Mouse (Mus musculus): ENCODE results near the gene Fasl.
A peak's percentile ranks its signal among the peaks of the same experiment; 100 is the strongest.

The Fasl gene

DNA sequence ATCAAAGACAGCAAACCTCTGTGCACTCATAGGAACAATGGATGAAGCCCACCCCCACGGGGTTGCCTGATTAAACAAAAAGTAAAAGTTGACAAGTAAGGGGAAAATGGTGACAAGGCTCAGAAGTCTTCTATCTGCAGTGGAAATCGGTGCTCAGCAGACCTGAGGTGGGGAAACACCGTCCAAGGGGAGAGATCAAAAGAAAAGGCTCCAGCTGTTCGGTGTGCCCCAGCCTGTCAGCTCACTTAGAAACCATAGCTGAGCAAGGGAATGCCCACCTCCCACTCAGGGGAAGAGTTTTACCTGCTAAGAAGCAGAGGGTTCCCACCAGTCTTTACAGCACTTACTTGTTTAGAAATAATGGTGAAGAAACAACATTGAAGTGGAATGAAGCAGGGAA, 26.7 kb downstream of the Fasl start:
- peak; percentile 82 for DNase-seq (ENCODE audit: low read depth, low spot score)

DNA sequence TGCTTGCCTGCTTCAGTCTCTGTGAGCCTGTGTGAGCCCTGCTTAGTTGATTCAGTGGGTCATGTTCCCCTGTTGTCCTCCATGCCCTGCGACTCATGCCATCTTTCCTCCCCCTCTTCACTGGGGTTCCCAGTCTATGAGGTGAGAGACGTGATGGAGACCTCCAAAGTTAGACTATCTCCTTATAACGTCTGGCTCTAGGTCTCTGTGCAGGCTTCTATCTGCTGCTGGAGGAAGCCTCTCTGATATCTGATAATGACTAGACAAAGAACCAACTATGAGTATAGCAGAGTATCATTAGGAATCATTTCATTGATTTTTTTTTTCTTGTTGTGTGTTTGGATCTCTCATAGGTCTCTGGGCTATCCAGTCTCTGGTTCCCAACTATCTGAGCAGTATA, 31.7 kb downstream of the Fasl start:
- no peak for DNase-seq (ENCODE audit: low read depth, low spot score)

DNA sequence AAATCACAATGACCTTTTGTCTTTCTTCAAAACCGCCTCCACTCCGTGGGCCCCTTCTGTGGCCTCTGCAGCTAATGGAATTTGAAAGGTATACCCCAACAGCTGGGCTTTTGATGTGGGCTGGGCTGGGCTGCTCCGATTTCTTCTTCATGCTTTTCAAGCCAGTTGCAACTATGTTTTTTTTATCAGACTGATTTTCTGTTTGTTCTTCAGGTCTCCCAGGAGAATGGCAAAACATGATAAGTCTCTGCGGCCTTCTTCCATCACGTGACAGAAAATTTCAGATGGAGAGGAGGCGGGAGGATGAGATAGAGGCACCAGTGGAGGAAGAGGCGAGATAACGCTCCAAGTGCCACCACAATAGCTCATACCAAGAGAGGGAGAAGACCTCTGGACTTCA, 37.0 kb downstream of the Fasl start:
- peak; percentile 52 for DNase-seq (ENCODE audit: low read depth, low spot score)

DNA sequence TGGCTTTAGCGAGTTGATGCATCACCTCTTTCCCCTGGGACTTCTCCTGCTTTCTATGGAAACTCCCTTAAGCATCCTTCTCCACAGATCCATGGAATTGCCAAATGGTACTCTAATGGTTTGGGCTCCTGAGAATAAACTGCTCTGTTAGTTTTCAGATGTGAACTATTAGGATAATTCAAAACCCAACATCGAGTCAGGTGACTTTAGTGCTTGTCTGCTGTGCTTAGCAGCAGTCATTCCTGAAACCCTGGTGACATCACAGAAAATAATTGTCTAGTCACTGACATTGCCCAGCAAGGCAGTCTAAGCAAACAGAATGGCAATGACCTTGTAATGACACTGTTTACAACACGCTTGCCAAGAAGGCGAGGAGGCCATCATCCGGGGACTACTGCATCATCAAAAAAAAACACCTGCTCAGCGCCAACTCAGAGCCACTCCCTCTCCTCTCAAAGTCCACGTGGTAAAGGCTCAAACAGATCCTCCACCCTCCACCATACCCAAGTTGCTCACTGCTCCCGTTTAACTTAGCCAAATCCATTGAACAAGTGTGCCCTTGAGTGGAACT, 37.7 kb downstream of the Fasl start:
- DNase-seq (ENCODE audit: low read depth, low spot score) = peak; percentile 71

DNA sequence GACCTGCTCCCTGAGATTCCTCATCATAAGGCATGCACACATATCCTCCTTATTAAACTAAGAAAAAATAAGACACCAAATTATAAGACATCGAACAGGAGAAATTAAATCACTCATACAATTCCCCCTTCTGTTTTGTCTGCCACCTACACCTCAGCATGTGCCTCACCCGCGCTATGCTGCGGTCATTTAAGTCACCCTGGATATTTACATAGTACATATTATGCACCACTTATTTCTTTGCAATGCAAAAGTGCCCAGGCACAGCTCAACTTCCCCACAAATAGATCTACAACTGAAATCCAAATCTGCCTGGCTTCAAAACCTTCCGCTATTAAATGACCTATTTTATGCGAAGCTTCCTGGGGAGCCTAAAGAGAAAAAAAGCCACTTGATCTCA, 39.6 kb downstream of the Fasl start:
- no peak for DNase-seq (ENCODE audit: low read depth, low spot score)

DNA sequence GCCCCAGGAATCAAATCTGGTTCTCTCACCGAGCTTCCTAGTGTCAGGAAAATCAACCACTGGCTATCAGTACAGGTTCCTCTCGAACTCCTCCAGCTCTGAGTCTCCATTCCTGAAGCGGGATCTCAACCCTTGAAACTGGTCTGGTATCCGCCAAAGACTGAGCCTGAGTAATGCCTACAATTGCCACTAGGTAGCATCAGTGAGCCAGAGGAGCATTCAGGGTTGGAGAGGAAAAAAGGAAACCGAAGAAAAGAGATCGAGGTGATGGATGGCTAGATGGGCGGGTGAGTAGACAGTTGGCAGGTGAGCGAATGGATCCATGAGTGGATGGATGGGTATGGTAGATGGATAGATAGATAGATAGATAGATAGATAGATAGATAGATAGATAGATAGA, 40.2 kb downstream of the Fasl start:
- DNase-seq (ENCODE audit: low read depth, low spot score) = peak; percentile 89

DNA sequence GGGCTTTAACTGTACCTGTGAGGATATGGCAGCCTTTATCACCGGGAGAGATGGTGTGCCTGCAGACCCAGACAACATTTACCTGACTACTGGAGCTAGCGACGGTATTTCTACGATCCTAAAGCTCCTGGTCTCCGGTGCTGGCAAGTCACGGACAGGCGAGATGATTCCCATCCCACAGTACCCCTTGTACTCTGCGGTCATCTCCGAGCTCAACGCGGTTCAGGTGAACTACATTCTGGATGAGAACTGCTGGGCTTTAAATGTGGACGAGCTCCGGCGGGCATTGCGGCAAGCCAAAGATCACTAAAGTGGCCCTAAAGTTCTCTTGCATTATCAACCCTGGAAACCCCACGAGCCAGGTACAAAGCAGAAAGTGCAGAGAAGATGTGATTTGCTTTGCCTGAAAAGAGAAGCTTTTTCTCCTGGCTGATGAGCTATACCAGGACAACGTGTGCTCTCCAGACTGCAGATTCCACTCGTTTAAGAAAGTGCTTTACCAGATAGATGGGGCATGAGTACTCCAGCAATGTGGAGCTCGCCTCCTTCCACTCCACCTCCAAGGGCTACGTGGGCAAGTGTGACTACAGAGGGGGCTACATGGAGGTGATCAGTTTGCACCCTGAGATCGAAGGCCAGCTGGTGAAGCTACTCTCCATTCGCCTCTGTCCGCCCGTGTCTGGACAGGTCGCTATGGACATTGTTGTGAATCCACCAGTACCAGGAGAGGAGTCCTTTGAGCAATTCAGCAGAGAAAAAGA, 41.6 kb downstream of the Fasl start:
- DNase-seq (ENCODE audit: low read depth, low spot score) = no peak

DNA sequence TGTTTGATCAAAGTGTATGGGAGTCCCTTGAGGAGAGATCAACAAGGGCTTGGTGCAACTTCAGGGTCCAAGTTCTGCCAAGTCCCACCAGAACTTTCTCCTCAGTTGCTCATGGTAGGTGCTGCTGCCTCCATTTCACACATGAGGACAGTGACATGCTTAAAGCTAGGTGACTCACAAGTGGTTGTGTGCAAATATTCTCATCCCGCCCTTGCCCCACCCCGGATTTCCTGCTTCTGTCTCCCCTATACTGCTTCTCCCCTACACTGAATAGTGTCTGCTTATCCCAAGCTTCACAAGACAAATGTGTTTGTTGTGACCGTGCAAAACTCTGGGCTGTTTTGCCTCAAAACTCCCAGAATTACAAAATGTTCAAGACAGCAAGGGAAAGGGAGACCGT, 43.4 kb downstream of the Fasl start:
- peak; percentile 53 for DNase-seq (ENCODE audit: low read depth, low spot score)

DNA sequence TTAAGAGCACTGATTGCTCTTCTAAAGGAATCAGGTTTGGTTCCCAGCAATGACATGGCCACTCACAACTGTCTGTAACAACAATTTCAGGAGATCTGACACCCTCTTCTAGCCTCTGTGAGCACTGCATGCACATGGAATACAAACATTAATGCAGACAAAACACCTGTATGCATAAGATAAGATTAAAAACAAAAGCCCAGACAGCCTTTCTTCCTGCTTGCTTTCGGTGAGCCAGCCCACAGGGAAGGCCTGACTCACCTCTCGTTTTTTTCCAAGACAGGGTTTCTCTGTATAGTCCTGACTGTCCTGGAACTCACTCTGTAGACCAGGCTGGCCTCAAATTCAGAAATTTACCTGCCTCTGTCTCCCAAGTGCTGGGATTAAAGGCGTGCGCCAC, 44.1 kb downstream of the Fasl start:
- DNase-seq (ENCODE audit: low read depth, low spot score) = no peak

DNA sequence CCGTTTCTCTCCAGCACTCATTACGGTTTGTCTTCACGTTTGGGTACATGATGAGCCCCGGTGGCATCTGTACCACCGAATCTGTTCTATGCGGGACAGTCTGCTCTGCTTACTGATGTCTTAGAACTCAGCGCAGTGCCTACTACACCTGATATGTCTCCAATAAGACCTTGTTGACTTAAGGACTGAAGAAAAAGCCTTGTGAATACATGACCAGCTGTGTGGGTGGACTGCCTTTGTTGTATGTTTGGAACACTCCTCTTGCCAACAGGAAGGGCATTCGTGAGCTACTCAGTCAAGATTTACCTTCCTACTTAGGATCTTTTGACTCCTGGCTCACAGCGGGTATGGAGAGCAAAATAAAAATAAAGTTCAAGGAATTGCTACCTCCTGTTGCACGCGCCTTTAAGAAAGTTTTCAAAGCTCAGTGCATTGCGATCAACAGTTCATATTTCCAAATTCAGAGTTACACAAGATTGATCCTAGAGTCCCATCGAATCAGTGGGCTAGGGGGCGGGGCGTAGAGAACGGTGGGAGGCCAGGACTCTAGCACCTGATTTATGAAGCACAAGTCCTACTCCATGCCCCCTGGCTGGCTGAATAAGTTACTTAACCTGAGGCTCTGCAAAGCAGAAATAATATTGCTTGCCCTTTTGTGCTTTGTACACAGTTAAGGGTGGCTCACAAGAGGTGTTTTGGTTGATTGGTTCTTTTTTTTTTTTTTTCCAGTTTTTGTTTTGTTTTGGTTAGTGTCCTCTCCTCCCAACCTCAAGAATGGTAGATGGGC, 45.6 kb downstream of the Fasl start:
- DNase-seq (ENCODE audit: low read depth, low spot score) = no peak

DNA sequence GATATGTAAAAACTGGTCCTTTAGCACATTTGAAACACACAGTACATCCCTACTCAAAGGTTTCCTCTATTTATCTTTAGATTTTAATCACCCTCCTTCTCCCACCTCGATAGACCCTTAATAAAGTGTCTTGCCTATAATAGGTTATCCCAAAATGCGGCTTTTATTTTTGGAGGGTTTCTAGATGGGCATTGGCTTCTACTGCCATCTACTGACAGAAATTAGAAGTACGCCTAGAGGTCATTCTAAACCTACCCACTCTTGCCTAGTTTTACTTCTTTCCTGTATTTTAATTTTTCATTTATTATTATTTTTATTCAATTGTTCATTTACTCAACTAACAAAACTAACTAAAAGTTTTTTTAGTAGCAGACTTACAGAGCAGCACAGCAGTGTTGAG, 51.4 kb downstream of the Fasl start:
- DNase-seq (ENCODE audit: low read depth, low spot score) = peak; percentile 75

DNA sequence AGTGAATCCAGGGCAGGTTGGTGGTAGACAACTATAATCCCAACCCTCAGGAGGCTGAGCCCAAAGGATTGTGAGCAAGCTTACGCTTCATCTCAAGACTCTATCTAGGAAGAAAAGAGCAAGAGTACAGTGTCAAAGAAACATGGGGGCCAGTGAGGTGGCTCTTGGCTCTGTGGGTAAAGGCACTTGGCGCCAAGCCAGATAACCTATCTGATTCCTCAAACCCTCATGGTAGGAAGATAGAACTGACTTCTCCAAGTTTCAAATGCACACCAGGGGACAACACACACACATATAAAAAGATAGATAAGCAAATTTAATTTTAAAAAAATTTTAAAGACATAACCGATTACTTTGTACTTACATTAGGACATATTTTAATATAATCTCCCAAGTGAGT, 52.0 kb downstream of the Fasl start:
- peak; percentile 31 for DNase-seq (ENCODE audit: low read depth, low spot score)

DNA sequence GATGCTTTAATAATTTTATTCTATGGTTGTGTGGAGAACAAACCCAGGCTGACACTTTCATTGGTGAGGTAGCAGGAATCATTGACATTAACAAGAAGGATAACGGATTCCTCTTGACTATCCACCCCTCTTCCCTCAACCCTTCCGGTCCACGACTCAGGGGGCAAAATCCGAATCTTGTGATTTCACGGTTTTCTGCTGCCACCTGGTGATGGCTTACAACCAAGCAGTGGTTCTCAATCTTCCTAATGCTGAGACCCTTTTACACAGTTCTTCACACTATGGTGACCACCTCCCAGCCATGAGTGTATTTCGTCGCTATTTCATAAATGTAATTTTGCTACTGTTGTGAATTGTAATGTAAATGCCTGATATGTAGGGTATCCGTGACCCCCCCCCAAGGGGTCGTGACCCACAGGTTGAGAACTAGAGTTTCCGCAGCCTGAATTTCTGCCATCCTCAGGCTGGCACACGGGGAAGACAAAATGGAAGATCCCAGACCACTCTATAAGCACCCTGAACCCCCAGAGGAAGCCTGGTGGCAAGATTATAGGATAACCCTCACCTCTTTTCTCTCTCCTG, 52.7 kb downstream of the Fasl start:
- DNase-seq (ENCODE audit: low read depth, low spot score) = peak; percentile 78

DNA sequence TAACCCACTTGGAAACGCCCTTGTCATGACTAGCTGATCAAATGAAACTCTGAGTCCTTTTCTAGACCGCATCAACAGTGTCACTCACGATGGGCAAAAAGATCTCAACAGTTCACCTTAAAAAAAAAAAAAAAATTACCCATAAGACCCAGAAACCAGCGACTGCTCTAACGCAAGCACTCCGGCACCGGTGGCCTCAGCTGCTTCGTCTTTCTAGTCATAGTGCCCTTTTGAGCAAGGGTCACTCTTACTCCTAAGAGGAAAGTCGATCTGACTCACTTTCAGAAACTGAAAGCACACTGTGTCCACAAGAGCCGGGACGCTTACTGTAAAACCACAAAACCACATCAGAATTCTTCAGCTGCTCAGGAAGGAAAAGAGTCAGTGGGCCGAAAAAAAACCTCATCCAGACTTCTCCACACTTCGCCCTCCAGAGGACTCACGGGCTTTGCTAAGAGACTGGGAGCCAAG, 53.5 kb downstream of the Fasl start:
- peak; percentile 74 for DNase-seq (ENCODE audit: low read depth, low spot score)

DNA sequence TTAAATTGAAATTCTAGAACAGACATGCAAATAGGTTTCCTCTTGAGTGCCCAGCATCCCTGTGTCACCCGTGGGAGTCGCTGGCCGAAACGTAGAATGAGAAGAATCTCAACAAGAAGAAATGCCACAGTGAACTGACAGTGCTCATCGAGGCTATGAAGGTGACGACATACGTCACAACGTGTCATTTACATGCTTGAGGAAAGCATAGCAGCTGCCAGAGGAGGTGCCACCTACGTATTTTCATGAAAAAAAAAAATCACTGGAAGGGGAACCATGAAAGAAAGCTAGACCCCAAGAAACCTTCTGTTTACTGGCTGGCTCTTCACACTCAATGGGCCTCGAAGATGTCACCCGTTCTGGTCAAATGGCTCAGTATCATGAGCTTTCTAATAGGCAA, 54.0 kb downstream of the Fasl start:
- peak; percentile 78 for DNase-seq (ENCODE audit: low read depth, low spot score)
